Mouse (Mus musculus): ENCODE results near the gene Zfp940.

Gene Zfp940

GRCm38 (mm10) chr7:29807046-29807445, 46.4 kb downstream of the Zfp940 start:
- DNase-seq (ENCODE audit: low spot score in 2 of 2): no peak

- no peak for DNase-seq (ENCODE audit: low spot score in 2 of 2)
Measured at GRCm38 (mm10) chr7:29792906-29793305, 60.6 kb downstream of the Zfp940 start.

DNA sequence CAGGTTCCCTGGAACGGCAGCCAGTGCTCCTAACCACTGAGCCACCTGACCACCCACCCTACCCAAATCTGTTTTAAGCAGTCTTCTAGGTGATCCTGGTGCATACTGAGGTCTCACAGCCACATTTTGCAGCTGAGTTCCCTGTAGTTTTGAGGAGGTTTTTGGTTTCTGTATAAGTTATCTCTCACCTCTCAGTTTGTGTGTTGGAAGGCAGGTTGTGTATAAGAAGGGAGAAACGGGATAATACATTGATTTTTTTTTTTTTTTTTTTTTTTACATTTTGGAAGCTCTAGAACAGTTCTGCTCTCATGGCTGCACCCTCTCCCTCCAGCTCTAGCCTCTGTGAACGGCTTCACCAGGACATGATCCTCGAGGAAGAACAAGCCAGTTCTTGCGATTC, 67.6 kb downstream of the Zfp940 start:
- no peak for DNase-seq (ENCODE audit: low spot score in 2 of 2)

DNA sequence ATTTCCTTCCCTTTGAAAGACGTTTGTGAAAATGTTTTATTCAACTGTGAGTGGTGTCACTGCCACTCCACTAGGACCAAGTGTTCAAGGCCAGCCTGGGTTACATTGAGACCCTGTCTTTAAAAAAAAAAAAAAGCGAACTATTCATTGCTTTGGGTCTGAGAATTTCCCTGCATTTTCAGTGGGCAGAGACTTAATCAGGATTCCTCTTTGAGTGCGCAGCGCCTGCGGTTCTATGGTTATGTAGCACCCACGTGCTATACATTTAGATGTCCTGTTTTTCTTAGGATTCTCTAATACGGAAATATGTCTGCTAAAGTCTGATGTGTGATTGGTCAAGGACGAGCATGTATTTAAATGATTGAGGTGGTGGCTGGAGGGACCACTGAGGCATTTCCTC, 68.4 kb downstream of the Zfp940 start:
- no peak for DNase-seq (ENCODE audit: low spot score in 2 of 2)

DNA sequence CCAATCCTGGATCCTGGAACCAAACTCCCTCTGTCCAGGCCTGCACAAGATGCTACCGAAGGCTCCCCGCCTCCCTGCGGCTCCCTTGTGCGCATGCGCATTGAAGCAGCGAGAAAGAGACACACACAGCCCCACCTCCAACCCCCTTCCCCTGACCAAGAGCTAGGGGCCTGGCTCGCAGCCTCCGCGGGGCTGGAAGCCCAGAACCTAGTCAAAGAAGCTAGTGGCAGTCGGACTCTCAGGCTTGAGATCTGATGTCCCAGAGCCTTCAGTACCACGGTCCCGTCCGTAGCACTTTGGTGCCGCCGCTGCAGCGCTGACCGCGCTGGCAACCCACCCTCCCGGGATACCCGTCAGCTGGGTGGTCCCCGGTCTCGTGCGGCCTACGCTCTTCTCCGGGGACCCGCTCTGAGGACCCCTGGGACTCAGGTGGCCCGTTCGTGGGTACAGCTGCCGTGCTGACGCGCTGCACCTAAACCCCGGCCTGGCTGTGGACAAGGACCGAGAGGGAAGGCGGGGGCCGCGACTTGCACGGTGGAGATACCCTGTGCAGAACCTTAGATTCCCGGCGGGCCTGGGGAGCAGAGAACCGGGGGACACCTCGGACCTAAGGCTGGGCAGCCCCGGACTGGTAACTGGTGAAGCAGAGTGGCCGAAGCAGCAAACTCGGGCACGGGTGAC, 69.5 kb downstream of the Zfp940 start, which contains the start of gene Zfp30:
Gene Zfp30, plus strand, starts transcription at position 128 of the 681 bp plus-strand sequence.
- peak; percentile 66 to 77 for DNase-seq (ENCODE audit: low spot score in 2 of 2)
